Mouse (Mus musculus) limb, embryonic 14.5 days (tissue): ENCODE measurements around the gene Baiap2l2. TPM values are rescaled to one million over a fixed set of nuclear protein-coding genes. Genes with fewer than 3 reads are reported as not detected.
A peak's percentile ranks its signal among the peaks of the same experiment; 100 is the strongest.

Experiments used
- ATAC-seq: fragments of 200-750 bp; cut with Nextera tagmentation; 2 replicates; pipeline ENCODE4 v1.8.0; 2017; ENCODE audit warnings: low read depth, moderate number of reproducible peaks, moderate TSS enrichment; ENCODE audit not compliant: low FRiP score
- DNase-seq: peaks from one replicate; pipeline ENCODE4 v3.0.0-alpha.2; 2015; ENCODE audit warnings: low spot score
- H3K27ac ChIP-seq: fragments of 300-500 bp; sonication (generic); replicated peaks from 2 replicates; pipeline ENCODE4 v1.5.1; 2014; ENCODE audit warnings: low read depth, mild to moderate bottlenecking, low read length, moderate library complexity, mixed read lengths
- H3K27me3 ChIP-seq: fragments of 300-500 bp; sonication (generic); 2 replicates; pipeline ENCODE4 v1.6.1; 2014; ENCODE audit warnings: low read length, mixed read lengths; ENCODE audit not compliant: control insufficient read depth, insufficient read depth
- H3K36me3 ChIP-seq: fragments of 300-500 bp; sonication (generic); 2 replicates; pipeline ENCODE4 v1.6.1; 2014; ENCODE audit warnings: mild to moderate bottlenecking, low read length, moderate library complexity, mixed read lengths; ENCODE audit not compliant: control insufficient read depth, insufficient read depth
- H3K4me1 ChIP-seq: fragments of 300-500 bp; sonication (generic); 2 replicates; pipeline ENCODE4 v1.6.1; 2014; ENCODE audit warnings: antibody characterized with exemption, low read length, mixed read lengths; ENCODE audit not compliant: control insufficient read depth, insufficient read depth
- H3K4me2 ChIP-seq: fragments of 300-500 bp; sonication (generic); replicated peaks from 2 replicates; pipeline ENCODE4 v1.6.1; 2014; ENCODE audit warnings: low read depth, mild to moderate bottlenecking, low read length, moderate library complexity; ENCODE audit not compliant: severe bottlenecking
- H3K4me3 ChIP-seq: fragments of 300-500 bp; sonication (generic); replicated peaks from 2 replicates; pipeline ENCODE4 v1.5.1; 2014; ENCODE audit warnings: low read length
- H3K9ac ChIP-seq: fragments of 300-500 bp; sonication (generic); 2 replicates; pipeline ENCODE4 v1.6.1; 2014; ENCODE audit warnings: mild to moderate bottlenecking, low read depth, low read length, moderate library complexity; ENCODE audit not compliant: severe bottlenecking
- H3K9me3 ChIP-seq: fragments of 300-500 bp; sonication (generic); 2 replicates; pipeline ENCODE4 v1.6.1; 2016; ENCODE audit warnings: low read length; ENCODE audit not compliant: control insufficient read depth
- POLR2A ChIP-seq: fragments of 200-500 bp; IDR thresholded peaks from 2 replicates; pipeline ENCODE4 v1.8.0; 2012; ENCODE audit warnings: inconsistent platforms, mild to moderate bottlenecking, moderate library complexity, borderline replicate concordance; ENCODE audit not compliant: insufficient read depth, insufficient read length; ENCODE audit errors: extremely low read depth
- WGBS: fragments of 180-500 bp; shearing (Covaris S2); extraction: QIAGEN DNeasy Blood & Tissue Kit; methylation state at CpG from one replicate; pipeline ENCODE4 v1.1.7; 2014; 5-methylcytosine and 5-hydroxymethylcytosine counted together
- polyA plus RNA-seq, 2 experiments: library from polyadenylated mRNA; depleted of rRNA in 1 of 2; stranded (reverse) in 1 of 2; unstranded in 1 of 2; fragments of >200 nt; fragmentation: Nextera tagmentation in 1 of 2; extraction: Ambion mirVana in 1 of 2; gene quantifications; 2 replicates each; pipeline versions ENCODE4 v1.2.1 to v1.2.3; 2012 to 2014

Baiap2l2 gene
- polyA plus RNA-seq, 2 experiments: 8.5 to 11.7 TPM

- Histone ChIP-seq H3K4me3 (no peak overlapping the region), H3K4me2 (0 out of 2 replicates have a peak overlapping the region, but pooled peaks have one; percentile 3), H3K4me1 (peaks cover 25% of the 10 kb centered on the region), H3K27ac (peak overlapping the region; percentile 46), H3K9me3 (no peaks in the 10 kb centered on the region), H3K27me3 (no peaks in the 10 kb centered on the region), H3K9ac (no peak overlapping the region), H3K36me3 (no peaks in the 10 kb centered on the region)
- ATAC-seq (no peak), DNase-seq (no peak)
- no peak for TF ChIP-seq POLR2A
- 60% methylated on average over 4 of the region's 4 CpGs for WGBS
Observed at GRCm38 (mm10) chr15:79323791-79324155, 38.4 kb upstream of the Baiap2l2 start.

GRCm38 (mm10) chr15:79322991-79323790 is 37.9 kb upstream of the Baiap2l2 start:
- H3K4me1 ChIP-seq: peaks cover 25% of the 10 kb centered on the region
- DNase-seq (peak; percentile 56), ATAC-seq (no peak)
- 62% methylated on average over 6 of the region's 6 CpGs for WGBS
- H3K27me3 ChIP-seq: no peaks in the 10 kb centered on the region
- no peaks in the 10 kb centered on the region for H3K9me3 ChIP-seq
- H3K4me2 ChIP-seq: 0 out of 2 replicates have a peak overlapping the region, but pooled peaks have one; percentile 3
- no peak overlapping the region for H3K4me3 ChIP-seq
- H3K27ac ChIP-seq: peak overlapping the region; percentile 61; the same call in 1 of the 2 replicates
- no peak overlapping the region for H3K9ac ChIP-seq
- no peak for TF ChIP-seq POLR2A
- H3K36me3 ChIP-seq: no peaks in the 10 kb centered on the region

GRCm38 (mm10) chr15:79322281-79322990 is 37.1 kb upstream of the Baiap2l2 start:
- H3K9ac ChIP-seq: no peak overlapping the region
- no peak overlapping the region for H3K27ac ChIP-seq
- ATAC-seq (no peak), DNase-seq (no peak)
- no peak for TF ChIP-seq POLR2A
- 76% methylated on average over 11 of the region's 11 CpGs for WGBS
- no peak overlapping the region for H3K4me2 ChIP-seq
- no peak overlapping the region for H3K4me3 ChIP-seq
- H3K4me1 ChIP-seq: peaks cover 24% of the 10 kb centered on the region
- H3K9me3 ChIP-seq: no peaks in the 10 kb centered on the region
- H3K36me3 ChIP-seq: no peaks in the 10 kb centered on the region
- H3K27me3 ChIP-seq: no peaks in the 10 kb centered on the region

GRCm38 (mm10) chr15:79321733-79322190 is 36.4 kb upstream of the Baiap2l2 start:
- Histone ChIP-seq H3K36me3 (no peaks in the 10 kb centered on the region), H3K9me3 (no peaks in the 10 kb centered on the region), H3K9ac (no peak overlapping the region), H3K27me3 (no peaks in the 10 kb centered on the region), H3K4me2 (no peak overlapping the region), H3K4me3 (no peak overlapping the region), H3K4me1 (peaks cover 17% of the 10 kb centered on the region; the same call in 1 of the 2 replicates), H3K27ac (no peak overlapping the region)
- TF ChIP-seq POLR2A: no peak
- DNase-seq (no peak), ATAC-seq (no peak)
- 80% methylated on average over 5 of the region's 5 CpGs for WGBS

- TF ChIP-seq POLR2A: no peak
- DNase-seq (no peak), ATAC-seq (no peak)
- Histone ChIP-seq H3K4me1 (no peaks in the 10 kb centered on the region), H3K36me3 (peaks cover 13% of the 10 kb centered on the region), H3K27ac (no peak overlapping the region), H3K4me2 (no peak overlapping the region), H3K4me3 (no peak overlapping the region), H3K27me3 (no peaks in the 10 kb centered on the region), H3K9me3 (no peaks in the 10 kb centered on the region), H3K9ac (no peak overlapping the region)
- 77% methylated on average over 8 of the region's 8 CpGs for WGBS
Observed at GRCm38 (mm10) chr15:79313848-79314369, 28.6 kb upstream of the Baiap2l2 start.
